Mouse (Mus musculus) left cerebral cortex, adult 2 months (tissue): ENCODE results near the gene Atp2b2. TPM values are rescaled to one million over a fixed set of nuclear protein-coding genes. Genes with fewer than 3 reads are reported as not detected.
A peak's percentile ranks its signal among the peaks of the same experiment; 100 is the strongest.

Experiments used
- DNase-seq, 2 experiments: peaks; one replicate each; pipeline ENCODE4 v3.0.0; 2021 to 2022; ENCODE audit warnings: low spot score in 2 of 2, mixed read lengths in 1 of 2; ENCODE audit errors: extremely low spot score in 1 of 2
- H3K27ac ChIP-seq: fragments of 200-600 bp; 2 replicates; pipeline ENCODE4 v1.8.1; 2022
- H3K4me3 ChIP-seq: fragments of 200-600 bp; 2 replicates; pipeline ENCODE4 v1.8.1; 2022
- CTCF ChIP-seq: fragments of 200-600 bp; IDR thresholded peaks from 2 replicates; pipeline ENCODE4 v1.8.1; 2022; ENCODE audit warnings: antibody characterized with exemption, mild to moderate bottlenecking, moderate library complexity
- intact Hi-C: fragments of 180-260 bp; cut with DNase I; formaldehyde crosslinking; loops from one replicate; pipeline ENCODE4 v1.15.1; 2025
- total RNA-seq, 2 experiments: library from RNA; stranded (reverse); gene quantifications; 2 replicates each; pipeline ENCODE4 v1.2.3; 2021

Atp2b2 gene
- total RNA-seq, 2 experiments from 2014 or later = 729 to 754 TPM

- Histone ChIP-seq H3K4me3 (no peak overlapping the region), H3K27ac (no peak overlapping the region)
- intact Hi-C loops = no loop called here
- TF ChIP-seq CTCF = no peak
- DNase-seq = no peak
These were observed 199.2 kb downstream of the Atp2b2 start for GRCm38 (mm10) chr6:113843248-113843647.

- DNase-seq = no peak
- no peak overlapping the region for H3K4me3 ChIP-seq
- intact Hi-C loops = no loop called here
- no peak overlapping the region for H3K27ac ChIP-seq
- TF ChIP-seq CTCF = peak; percentile 31
These were observed 203.9 kb downstream of the Atp2b2 start for GRCm38 (mm10) chr6:113838493-113838892.

DNA sequence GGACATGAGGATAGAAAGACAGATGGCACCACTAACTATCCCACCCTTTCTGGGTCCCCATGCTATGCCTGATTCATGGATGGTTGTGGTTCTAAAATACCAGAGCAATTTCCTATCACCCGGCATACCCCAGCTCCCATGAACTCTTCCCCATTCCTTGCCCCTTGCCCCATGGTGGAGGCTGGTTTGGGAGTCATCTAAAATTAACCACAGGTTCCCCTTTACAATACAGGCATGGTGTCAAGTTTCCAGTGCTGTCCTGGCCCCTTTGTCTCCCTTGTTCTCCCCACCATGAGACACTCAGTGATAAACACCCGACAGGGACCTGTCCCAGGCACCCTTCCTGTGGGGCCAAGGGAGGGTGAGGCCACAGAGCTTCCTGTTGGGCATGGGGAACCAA is 204.7 kb downstream of the Atp2b2 start:
- intact Hi-C loops = no loop called here
- Histone ChIP-seq H3K4me3 (no peak overlapping the region), H3K27ac (no peak overlapping the region)
- TF ChIP-seq CTCF = no peak
- no peak for DNase-seq

GRCm38 (mm10) chr6:113836545-113836944 is 205.9 kb downstream of the Atp2b2 start:
- no peak overlapping the region for H3K4me3 ChIP-seq
- intact Hi-C loops = no loop called here

GRCm38 (mm10) chr6:113830463-113830862 is 211.9 kb downstream of the Atp2b2 start:
- intact Hi-C loops = no loop called here
- Histone ChIP-seq H3K4me3 (no peak overlapping the region), H3K27ac (no peak overlapping the region)
- no peak for DNase-seq
- TF ChIP-seq CTCF = no peak

More at GRCm38 (mm10) chr6:113836545-113836944, 205.9 kb downstream of the Atp2b2 start:
- no peak overlapping the region for H3K27ac ChIP-seq
- TF ChIP-seq CTCF = no peak
- DNase-seq = no peak

- peak in 1 of 2 experiments; percentile 61 for DNase-seq
- TF ChIP-seq CTCF = no peak
- intact Hi-C loops = no loop called here
- Histone ChIP-seq H3K4me3 (no peak overlapping the region), H3K27ac (peak overlapping the region; percentile 53; the same call in 1 of the 2 replicates)
These were observed 215.1 kb downstream of the Atp2b2 start for GRCm38 (mm10) chr6:113827309-113827708.

DNA sequence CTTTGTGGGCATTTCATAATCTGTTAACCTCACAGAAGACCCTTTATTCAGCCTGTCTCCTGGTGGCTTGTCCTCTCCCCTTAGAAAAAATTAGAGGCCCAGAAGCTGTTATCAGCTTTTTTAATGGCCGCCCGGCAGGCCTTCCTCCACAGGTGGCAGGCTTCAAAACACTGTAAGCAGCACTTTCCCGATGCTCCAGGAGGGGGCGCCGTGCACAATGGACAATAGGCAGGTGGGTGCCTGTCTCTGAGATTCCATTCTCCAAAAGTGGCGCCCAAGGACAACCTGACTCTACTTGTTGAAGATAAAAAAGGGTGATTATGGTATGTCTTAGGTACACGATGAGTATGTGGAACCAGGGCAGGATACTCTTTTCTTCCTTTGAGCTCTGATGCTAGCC is 220.0 kb downstream of the Atp2b2 start:
- peak; percentile 53 to 67 for DNase-seq
- Histone ChIP-seq H3K4me3 (no peak overlapping the region), H3K27ac (0 out of 2 replicates have a peak overlapping the region, but pooled peaks have one; percentile 11)
- intact Hi-C loops = loop anchor here (2.0 kb wide), 1 partner anchor 248 kb away; no protein-coding TSS in a partner anchor
- peak; percentile 73 for TF ChIP-seq CTCF

- intact Hi-C loops = no loop called here
- no peak for TF ChIP-seq CTCF
- DNase-seq = no peak
- Histone ChIP-seq H3K27ac (no peak overlapping the region), H3K4me3 (no peak overlapping the region)
These were observed 225.7 kb downstream of the Atp2b2 start for GRCm38 (mm10) chr6:113816690-113817089.

DNA sequence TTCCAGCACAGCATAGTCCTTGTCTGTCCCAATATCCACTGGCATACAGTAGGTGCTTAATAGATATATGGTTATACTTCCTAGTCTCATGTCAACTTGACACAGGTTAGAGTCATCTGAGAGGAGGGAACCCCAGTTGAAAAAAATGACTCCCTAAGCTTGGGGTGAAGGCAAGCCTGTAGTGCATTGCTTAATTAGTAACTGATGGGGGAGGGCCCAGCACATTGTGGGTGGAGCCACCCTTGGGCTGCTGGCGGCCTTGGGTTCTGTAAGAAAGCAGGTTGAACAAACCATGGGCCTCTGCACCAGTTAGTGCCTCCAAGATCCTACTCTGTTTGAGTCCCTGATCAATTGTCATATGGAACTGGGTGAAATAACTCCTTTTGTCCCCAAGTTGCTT is 231.0 kb downstream of the Atp2b2 start:
- Histone ChIP-seq H3K27ac (no peak overlapping the region), H3K4me3 (no peak overlapping the region)
- no peak for DNase-seq
- intact Hi-C loops = no loop called here
- no peak for TF ChIP-seq CTCF

DNA sequence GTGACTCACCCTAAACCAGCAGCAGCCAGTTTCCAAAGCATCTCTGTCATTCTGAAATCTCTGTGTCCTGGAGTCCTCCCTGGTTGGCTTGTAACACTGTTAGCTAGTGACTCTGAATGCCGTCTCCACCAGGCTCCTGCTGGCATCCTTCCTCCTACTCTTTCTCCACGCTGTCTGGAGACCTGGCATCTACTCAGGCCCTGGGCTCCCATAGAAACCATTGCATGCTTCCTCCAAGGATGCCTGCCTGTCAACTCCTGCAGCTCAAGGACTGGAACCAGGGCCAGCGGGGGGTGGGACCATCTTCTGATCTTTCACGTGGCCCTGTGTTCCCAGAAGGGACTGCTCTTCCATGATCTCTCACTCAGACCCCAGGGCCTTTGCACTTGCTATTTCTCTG is 231.7 kb downstream of the Atp2b2 start:
- Histone ChIP-seq H3K4me3 (no peak overlapping the region), H3K27ac (peak overlapping the region; percentile 26; the same call in 1 of the 2 replicates)
- DNase-seq = peak in 1 of 2 experiments; percentile 39
- intact Hi-C loops = no loop called here
- no peak for TF ChIP-seq CTCF

DNA sequence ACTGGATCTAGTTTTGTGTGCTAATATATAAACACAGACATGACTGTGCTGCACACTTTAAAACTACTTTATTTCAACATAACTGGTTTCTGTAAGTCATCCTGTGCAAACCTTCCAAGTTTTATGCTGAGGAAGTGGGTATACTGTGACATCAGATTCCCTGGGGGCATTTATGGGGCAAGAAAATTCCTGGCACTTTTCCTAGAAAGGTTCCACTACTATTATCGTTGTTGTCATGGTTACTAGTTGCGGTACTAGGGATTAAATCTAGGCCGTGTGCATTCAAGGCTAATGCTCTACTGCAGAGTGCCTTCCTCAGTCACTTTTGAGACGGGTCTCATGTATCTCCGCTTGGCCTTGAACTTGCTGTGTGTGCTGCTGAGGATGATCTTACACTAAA is 236.2 kb downstream of the Atp2b2 start:
- no peak for DNase-seq
- intact Hi-C loops = no loop called here
- TF ChIP-seq CTCF = no peak
- no peak overlapping the region for H3K4me3 ChIP-seq
- H3K27ac ChIP-seq = no peak overlapping the region

DNA sequence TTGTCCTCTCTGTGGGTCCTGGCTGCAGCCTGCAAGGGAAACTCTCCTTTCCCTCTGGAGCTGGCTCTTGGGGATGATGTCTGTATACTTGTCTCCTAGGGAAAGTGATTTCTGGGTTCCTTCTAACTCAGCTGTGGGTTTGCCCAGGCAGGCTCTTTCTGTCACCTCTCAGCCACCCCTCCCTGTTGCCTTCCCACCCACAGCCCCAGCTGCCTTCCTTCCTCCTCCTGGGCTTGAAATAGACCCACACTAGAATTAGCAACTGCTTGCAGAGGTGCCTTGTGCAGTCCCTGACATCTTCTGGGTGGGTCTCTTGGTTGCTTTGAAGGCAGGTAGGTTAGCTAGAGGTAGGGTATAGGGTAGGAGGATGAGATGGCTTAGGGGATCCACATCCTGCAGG is 241.2 kb downstream of the Atp2b2 start:
- peak overlapping the region; percentile 82 for H3K27ac ChIP-seq
- TF ChIP-seq CTCF = no peak
- intact Hi-C loops = no loop called here
- DNase-seq = peak; percentile 63 to 69
- no peak overlapping the region for H3K4me3 ChIP-seq

DNA sequence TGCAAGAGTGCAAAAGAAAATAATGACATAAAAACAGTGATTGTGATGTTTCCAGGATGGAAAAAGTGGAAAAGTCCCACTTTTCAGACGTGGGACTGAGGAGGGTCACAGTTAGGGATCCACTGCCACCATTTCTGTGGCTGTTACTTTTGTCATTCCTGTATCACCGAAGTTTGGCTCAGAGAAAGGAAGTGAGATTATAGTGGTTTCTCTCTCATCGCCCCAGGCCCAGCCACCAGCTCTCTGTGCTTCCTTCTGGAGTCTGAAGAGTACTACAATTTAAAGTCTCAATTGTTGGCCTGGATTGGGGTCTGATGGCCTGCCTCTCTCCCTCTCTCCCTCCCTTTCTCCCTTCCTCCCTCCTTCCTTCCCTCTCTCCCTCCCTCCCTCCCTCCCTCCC is 242.5 kb downstream of the Atp2b2 start:
- no peak for DNase-seq
- no peak overlapping the region for H3K4me3 ChIP-seq
- H3K27ac ChIP-seq = no peak overlapping the region; the same call in 1 of the 2 replicates
- no peak for TF ChIP-seq CTCF
- intact Hi-C loops = no loop called here

DNA sequence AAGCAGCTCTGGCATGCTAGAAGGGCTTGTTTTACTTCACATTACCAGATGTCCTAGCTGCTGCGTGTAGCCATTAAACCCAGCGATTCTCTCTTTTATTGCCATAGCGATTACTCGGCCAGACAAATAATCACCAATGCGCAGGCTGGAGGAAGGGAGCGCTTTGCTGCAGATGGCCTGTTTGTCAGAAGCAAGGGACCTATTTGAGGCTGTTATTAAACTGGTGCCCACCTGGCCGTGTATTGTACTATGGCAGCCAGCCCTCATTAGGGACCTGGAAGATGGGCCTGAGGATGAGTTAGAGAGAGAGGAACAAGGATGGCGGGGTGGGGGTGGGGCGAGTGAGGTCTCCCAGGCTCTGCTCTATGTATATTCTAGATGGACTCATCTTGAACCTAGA is 243.1 kb downstream of the Atp2b2 start:
- H3K4me3 ChIP-seq = no peak overlapping the region
- peak overlapping the region; percentile 2; the same call in 1 of the 2 replicates for H3K27ac ChIP-seq
- no peak for TF ChIP-seq CTCF
- no peak for DNase-seq
- intact Hi-C loops = no loop called here
